Mouse (Mus musculus): ENCODE data around the gene Tspan15. TPM values are rescaled to one million over a fixed set of nuclear protein-coding genes. Genes with fewer than 3 reads are reported as not detected.
A peak's percentile ranks its signal among the peaks of the same experiment; 100 is the strongest.

Gene Tspan15
- polyA plus RNA-seq, 1 experiment from 2014 or later = 96.8 TPM

DNA sequence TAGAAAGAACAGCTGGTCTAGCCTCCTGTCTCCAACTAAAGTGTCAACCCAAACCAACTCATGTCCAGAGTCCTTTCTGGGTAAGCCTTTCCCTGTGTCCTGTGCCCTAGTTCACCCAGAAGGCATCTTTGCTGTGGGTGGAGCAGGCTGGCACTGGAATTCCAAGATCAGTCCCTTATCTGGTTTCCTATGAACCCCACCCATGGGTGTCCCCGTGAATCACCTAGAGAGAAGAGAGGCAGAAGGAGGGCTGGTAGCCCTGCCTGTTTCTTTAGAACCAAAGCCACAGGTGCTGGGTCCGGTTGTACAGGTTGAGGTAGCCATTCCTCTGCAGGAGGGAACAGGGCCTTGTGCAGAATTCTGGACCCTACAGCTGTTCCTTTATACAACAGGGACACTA, 9.4 kb downstream of the Tspan15 start:
- H3K27ac ChIP-seq (ENCODE audit: low read depth, low read length) = peak overlapping the region; percentile 97
- peak; percentile 9; the same call in 1 of the 2 replicates for TF ChIP-seq CTCF (IDR thresholded peaks at IDR 0.05; ENCODE audit: low read depth)
- peak overlapping the region; percentile 45 for H3K4me2 ChIP-seq (replicated peaks; ENCODE audit: low read depth)
- H3K36me3 ChIP-seq (ENCODE audit: control insufficient read depth, insufficient read depth) = no peaks in the 10 kb centered on the region
- ATAC-seq = peak; percentile 71
- 0 out of 2 replicates have a peak overlapping the region, but pooled peaks have one; percentile 22 for H3K9ac ChIP-seq (ENCODE audit: low read depth, low read length)
- H3K4me3 ChIP-seq (ENCODE audit: low read depth, low read length) = no peak overlapping the region
- peaks cover 22% of the 10 kb centered on the region for H3K4me1 ChIP-seq (replicated peaks; ENCODE audit: control insufficient read depth, insufficient read depth, low read length)
- 33% methylated on average over 2 of the region's 2 CpGs for WGBS
- no peaks in the 10 kb centered on the region for H3K27me3 ChIP-seq (replicated peaks; ENCODE audit: control insufficient read depth, insufficient read depth, low read length)
- no peaks in the 10 kb centered on the region for H3K9me3 ChIP-seq (ENCODE audit: control insufficient read depth)

GRCm38 (mm10) chr10:62220732-62221514, 10.1 kb downstream of the Tspan15 start:
- H3K4me1 ChIP-seq (replicated peaks; ENCODE audit: control insufficient read depth, insufficient read depth, low read length) = peaks cover 26% of the 10 kb centered on the region
- H3K4me3 ChIP-seq (ENCODE audit: low read depth, low read length) = no peak overlapping the region
- H3K36me3 ChIP-seq (ENCODE audit: control insufficient read depth, insufficient read depth) = no peaks in the 10 kb centered on the region; the same call in 1 of the 2 replicates
- ATAC-seq = peak; percentile 87
- 34% methylated on average over 8 of the region's 8 CpGs for WGBS
- no peaks in the 10 kb centered on the region for H3K9me3 ChIP-seq (ENCODE audit: control insufficient read depth)
- H3K4me2 ChIP-seq (replicated peaks; ENCODE audit: low read depth) = peak overlapping the region; percentile 45
- peak overlapping the region; percentile 31; the same call in 1 of the 2 replicates for H3K9ac ChIP-seq (ENCODE audit: low read depth, low read length)
- TF ChIP-seq CTCF (IDR thresholded peaks at IDR 0.05; ENCODE audit: low read depth) = no peak
- peak overlapping the region; percentile 97 for H3K27ac ChIP-seq (ENCODE audit: low read depth, low read length)
- no peaks in the 10 kb centered on the region for H3K27me3 ChIP-seq (replicated peaks; ENCODE audit: control insufficient read depth, insufficient read depth, low read length)

DNA sequence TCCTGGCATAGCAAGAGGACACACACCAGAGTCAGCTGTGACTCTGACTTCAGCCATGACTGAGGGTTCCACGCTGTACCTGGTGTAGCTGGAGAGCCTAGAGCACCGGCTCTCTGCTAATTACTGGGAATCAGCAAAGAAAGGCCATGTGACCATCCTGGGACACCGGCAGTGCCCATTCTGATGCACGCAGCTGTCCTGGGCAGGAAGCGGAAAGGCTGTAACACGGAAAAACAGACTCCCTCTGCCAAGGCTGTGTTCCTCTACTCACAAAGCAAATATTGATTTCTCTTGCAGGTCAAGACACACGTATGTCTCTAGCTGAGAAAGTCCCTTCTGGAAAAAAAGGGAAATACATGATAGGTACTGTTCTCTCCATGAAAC, 12.3 kb downstream of the Tspan15 start:
- peak overlapping the region; percentile 45 for H3K4me2 ChIP-seq (replicated peaks; ENCODE audit: low read depth)
- no peak overlapping the region for H3K4me3 ChIP-seq (ENCODE audit: low read depth, low read length)
- H3K36me3 ChIP-seq (ENCODE audit: control insufficient read depth, insufficient read depth) = no peaks in the 10 kb centered on the region; the same call in 1 of the 2 replicates
- 25% methylated on average over 7 of the region's 7 CpGs for WGBS
- H3K9ac ChIP-seq (ENCODE audit: low read depth, low read length) = 0 out of 2 replicates have a peak overlapping the region, but pooled peaks have one; percentile 22
- no peaks in the 10 kb centered on the region for H3K27me3 ChIP-seq (replicated peaks; ENCODE audit: control insufficient read depth, insufficient read depth, low read length)
- peak; percentile 23 for ATAC-seq
- H3K9me3 ChIP-seq (ENCODE audit: control insufficient read depth) = no peaks in the 10 kb centered on the region
- peak; percentile 7; the same call in 1 of the 2 replicates for TF ChIP-seq CTCF (IDR thresholded peaks at IDR 0.05; ENCODE audit: low read depth)
- H3K4me1 ChIP-seq (replicated peaks; ENCODE audit: control insufficient read depth, insufficient read depth, low read length) = peaks cover 23% of the 10 kb centered on the region
- peak overlapping the region; percentile 98 for H3K27ac ChIP-seq (ENCODE audit: low read depth, low read length)

DNA sequence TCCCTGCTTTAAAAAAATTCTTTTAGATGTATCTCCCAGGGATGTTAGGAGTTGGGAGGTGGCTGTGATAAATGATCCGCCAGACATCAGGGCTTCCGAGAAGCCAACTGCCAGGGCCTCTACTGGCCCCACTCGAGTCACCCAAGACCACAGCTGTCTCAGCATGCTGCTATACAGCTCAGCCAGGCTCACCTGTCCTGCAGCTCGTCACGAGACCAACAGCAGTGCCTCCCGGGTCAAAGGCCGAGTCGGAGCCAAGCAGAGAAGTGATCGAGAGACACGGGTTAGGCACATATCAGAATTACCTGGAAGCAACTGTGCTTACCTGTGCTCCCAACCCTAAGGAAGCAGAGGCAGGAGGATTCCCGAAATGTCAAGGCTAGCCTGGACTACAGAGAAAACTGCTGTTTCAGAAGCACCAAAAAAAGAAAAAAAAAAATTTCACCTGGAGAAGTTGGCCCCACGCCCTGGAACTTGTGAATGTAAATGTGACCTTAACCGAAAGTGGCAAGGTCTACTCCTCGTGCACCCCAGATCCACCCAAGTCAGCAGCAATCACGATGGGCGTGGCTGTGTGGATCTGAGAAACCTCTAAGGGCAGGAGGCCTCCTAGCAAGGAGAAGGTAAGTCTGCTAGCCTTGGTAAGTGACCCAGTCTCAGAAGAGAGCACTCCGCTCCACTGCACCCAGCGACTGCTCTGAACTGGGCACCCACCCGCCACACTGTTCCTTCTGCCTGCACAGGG, 12.8 kb downstream of the Tspan15 start:
- no peak for TF ChIP-seq CTCF (IDR thresholded peaks at IDR 0.05; ENCODE audit: low read depth)
- Histone ChIP-seq H3K27me3 (replicated peaks; ENCODE audit: control insufficient read depth, insufficient read depth, low read length) (no peaks in the 10 kb centered on the region), H3K9ac (ENCODE audit: low read depth, low read length) (0 out of 2 replicates have a peak overlapping the region, but pooled peaks have one; percentile 26), H3K9me3 (ENCODE audit: control insufficient read depth) (no peaks in the 10 kb centered on the region), H3K4me1 (replicated peaks; ENCODE audit: control insufficient read depth, insufficient read depth, low read length) (peaks cover 23% of the 10 kb centered on the region), H3K27ac (ENCODE audit: low read depth, low read length) (peak overlapping the region; percentile 98), H3K4me3 (ENCODE audit: low read depth, low read length) (no peak overlapping the region), H3K36me3 (ENCODE audit: control insufficient read depth, insufficient read depth) (no peaks in the 10 kb centered on the region; the same call in 1 of the 2 replicates), H3K4me2 (replicated peaks; ENCODE audit: low read depth) (peak overlapping the region; percentile 45)
- WGBS = 39% methylated on average over 19 of the region's 19 CpGs
- ATAC-seq = peak; percentile 65

DNA sequence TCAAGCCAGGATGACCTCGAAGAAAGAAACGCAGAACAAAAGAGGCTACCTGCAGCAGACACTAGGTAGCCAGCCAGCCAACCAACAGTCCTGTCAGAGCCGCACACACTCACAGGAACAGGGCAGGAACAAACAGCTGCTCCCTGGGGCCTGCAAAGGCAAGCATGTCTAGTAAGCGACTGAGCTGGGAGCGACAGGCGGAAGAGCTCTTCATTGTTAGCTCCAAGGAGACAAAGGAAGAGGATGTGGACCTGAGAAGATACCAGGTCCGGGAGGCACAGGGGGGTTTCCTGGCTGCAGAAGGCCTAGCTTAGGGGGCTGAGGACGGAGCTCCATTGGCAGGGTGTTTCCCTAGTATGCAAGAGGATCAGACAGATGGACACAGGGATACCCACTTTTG, 13.9 kb downstream of the Tspan15 start:
- H3K9ac ChIP-seq (ENCODE audit: low read depth, low read length) = 0 out of 2 replicates have a peak overlapping the region, but pooled peaks have one; percentile 7
- no peak overlapping the region for H3K4me3 ChIP-seq (ENCODE audit: low read depth, low read length)
- H3K36me3 ChIP-seq (ENCODE audit: control insufficient read depth, insufficient read depth) = no peaks in the 10 kb centered on the region; the same call in 1 of the 2 replicates
- no peak for ATAC-seq
- no peak for TF ChIP-seq CTCF (IDR thresholded peaks at IDR 0.05; ENCODE audit: low read depth)
- H3K4me2 ChIP-seq (replicated peaks; ENCODE audit: low read depth) = 0 out of 2 replicates have a peak overlapping the region, but pooled peaks have one; percentile 17
- no peaks in the 10 kb centered on the region for H3K27me3 ChIP-seq (replicated peaks; ENCODE audit: control insufficient read depth, insufficient read depth, low read length)
- peak overlapping the region; percentile 98 for H3K27ac ChIP-seq (ENCODE audit: low read depth, low read length)
- WGBS = 55% methylated on average over 8 of the region's 8 CpGs
- peaks cover 23% of the 10 kb centered on the region for H3K4me1 ChIP-seq (replicated peaks; ENCODE audit: control insufficient read depth, insufficient read depth, low read length)
- no peaks in the 10 kb centered on the region for H3K9me3 ChIP-seq (ENCODE audit: control insufficient read depth)

DNA sequence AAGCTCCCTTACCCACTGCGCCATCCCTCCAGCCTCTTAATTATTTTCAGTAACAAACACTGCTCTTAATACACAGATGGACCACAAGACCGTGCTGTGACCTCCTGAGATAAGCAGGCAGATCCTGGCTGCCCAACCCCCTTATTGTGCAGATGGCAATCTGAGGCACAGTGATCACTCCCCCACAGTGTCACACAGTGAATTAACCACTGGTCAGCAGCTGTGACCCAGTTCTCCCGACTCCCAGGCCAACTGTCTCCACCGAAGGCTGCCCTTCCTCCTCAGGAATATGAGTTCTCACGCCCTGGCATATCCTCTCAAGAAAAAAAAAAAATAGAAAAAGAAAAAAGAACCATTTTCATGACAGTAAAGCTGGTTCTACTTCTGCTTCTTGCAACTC, 14.5 kb downstream of the Tspan15 start:
- no peak overlapping the region for H3K9ac ChIP-seq (ENCODE audit: low read depth, low read length)
- no peaks in the 10 kb centered on the region; the same call in 1 of the 2 replicates for H3K36me3 ChIP-seq (ENCODE audit: control insufficient read depth, insufficient read depth)
- no peaks in the 10 kb centered on the region for H3K27me3 ChIP-seq (replicated peaks; ENCODE audit: control insufficient read depth, insufficient read depth, low read length)
- TF ChIP-seq CTCF (IDR thresholded peaks at IDR 0.05; ENCODE audit: low read depth) = no peak
- ATAC-seq = no peak
- H3K9me3 ChIP-seq (ENCODE audit: control insufficient read depth) = no peaks in the 10 kb centered on the region
- H3K4me2 ChIP-seq (replicated peaks; ENCODE audit: low read depth) = no peak overlapping the region
- peaks cover 20% of the 10 kb centered on the region for H3K4me1 ChIP-seq (replicated peaks; ENCODE audit: control insufficient read depth, insufficient read depth, low read length)
- 30% methylated on average over 5 of the region's 5 CpGs for WGBS
- no peak overlapping the region for H3K4me3 ChIP-seq (ENCODE audit: low read depth, low read length)
- peak overlapping the region; percentile 98 for H3K27ac ChIP-seq (ENCODE audit: low read depth, low read length)

Measured in intestine, postnatal 0 days (tissue).